Mouse (Mus musculus): Measurements from ENCODE around the gene Gfm2. TPM values are rescaled to one million over a fixed set of nuclear protein-coding genes. Genes with fewer than 3 reads are reported as not detected.

The Gfm2 gene
- polyA plus RNA-seq, 1 experiment from 2014 or later, result 39.9 TPM

DNA sequence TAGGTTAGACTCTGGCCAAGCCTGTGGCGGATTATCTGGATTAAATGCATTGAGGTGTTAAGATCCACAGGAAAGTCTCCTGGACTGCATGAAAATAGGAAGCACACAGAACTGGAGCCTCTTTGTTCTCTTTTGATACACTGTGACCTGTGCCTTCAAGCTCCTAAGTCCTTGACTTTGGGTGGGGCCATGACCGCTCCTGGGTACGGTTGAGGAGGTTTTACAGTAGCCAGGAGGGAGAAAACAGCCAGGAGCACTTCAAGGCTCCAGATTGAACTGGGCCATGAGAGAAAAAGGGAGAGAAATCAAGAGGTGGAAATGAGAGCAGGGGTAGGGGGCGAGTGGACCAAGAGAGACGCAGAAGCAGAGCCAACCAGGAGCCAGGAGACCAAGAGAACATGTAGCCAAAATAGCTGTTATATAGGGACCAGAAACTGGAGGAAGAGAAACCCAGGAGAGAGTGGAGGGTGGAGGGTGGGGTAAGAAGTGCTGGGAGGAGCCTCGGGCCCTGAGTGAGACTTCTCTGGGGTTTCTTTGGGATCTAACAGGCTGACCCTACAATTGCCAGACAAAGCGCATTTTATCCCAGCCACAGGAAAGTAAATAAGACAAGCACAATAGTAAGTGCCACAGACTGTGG, 69.9 kb downstream of the Gfm2 start:
- Histone ChIP-seq H3K4me3 (ENCODE audit: low read depth, low read length) (no peak overlapping the region), H3K36me3 (ENCODE audit: control insufficient read depth, insufficient read depth, low read length) (no peaks in the 10 kb centered on the region), H3K4me2 (ENCODE audit: low read depth, low read length, severe bottlenecking) (no peak overlapping the region), H3K27me3 (ENCODE audit: control insufficient read depth, insufficient read depth, low read length) (no peaks in the 10 kb centered on the region), H3K9ac (ENCODE audit: low read length) (no peak overlapping the region), H3K4me1 (replicated peaks; ENCODE audit: control insufficient read depth, insufficient read depth, low read length) (no peaks in the 10 kb centered on the region), H3K27ac (ENCODE audit: low read depth, low read length) (no peak overlapping the region), H3K9me3 (ENCODE audit: control insufficient read depth, low read length) (no peaks in the 10 kb centered on the region)
- DNase-seq (ENCODE audit: low spot score) (no peak), ATAC-seq (replicated peaks; ENCODE audit: low FRiP score) (no peak)
- 84% methylated on average over 7 of the region's 7 CpGs for WGBS

DNA sequence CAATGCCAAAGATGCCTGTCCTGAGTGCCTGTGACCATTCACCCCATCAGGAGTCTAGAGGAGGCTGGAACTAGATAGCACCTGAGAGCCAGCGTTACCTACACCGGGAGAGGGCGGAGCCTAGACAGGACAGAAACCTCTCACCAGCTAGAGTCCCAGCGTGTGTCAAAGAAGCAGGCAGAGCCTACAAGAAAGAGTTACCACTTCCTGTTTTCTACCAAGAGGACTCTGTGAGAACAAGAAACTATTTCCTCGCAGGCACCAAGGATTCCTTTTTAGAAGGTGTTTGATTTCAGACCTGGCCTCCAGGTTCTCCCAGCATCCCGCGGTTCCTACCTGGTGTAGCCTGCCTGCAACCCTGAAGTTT, 70.4 kb downstream of the Gfm2 start:
- Histone ChIP-seq H3K27ac (ENCODE audit: low read depth, low read length) (no peak overlapping the region), H3K9ac (ENCODE audit: low read length) (no peak overlapping the region), H3K27me3 (ENCODE audit: control insufficient read depth, insufficient read depth, low read length) (no peaks in the 10 kb centered on the region), H3K36me3 (ENCODE audit: control insufficient read depth, insufficient read depth, low read length) (no peaks in the 10 kb centered on the region), H3K4me1 (replicated peaks; ENCODE audit: control insufficient read depth, insufficient read depth, low read length) (no peaks in the 10 kb centered on the region), H3K9me3 (ENCODE audit: control insufficient read depth, low read length) (no peaks in the 10 kb centered on the region), H3K4me2 (ENCODE audit: low read depth, low read length, severe bottlenecking) (no peak overlapping the region), H3K4me3 (ENCODE audit: low read depth, low read length) (no peak overlapping the region)
- ATAC-seq (replicated peaks; ENCODE audit: low FRiP score) (no peak), DNase-seq (ENCODE audit: low spot score) (no peak)
- WGBS, result 63% methylated on average over 7 of the region's 7 CpGs

DNA sequence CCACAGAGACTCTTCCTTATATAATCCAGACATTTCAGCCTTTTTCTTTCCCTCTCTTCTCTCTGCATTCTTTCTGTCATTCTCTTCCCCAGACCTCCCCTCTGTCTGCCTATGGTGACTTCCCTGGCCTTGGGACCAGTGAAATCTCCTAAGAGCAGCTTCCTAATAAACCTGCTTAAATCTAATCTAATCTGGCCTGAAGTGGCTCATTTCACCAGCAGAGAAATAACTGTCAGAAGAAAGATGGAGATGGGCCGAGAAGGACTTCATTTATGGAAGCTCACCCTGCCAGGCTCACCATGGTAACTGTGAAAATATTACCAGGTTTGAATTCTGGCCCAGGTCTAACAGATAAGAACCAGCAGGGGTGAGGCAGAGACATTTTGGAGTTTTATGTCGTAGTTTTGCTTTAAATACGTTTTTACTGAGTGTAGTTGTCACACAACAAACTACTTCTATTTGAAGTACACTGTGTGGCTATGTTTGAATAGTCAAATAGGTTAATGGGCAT, 70.8 kb downstream of the Gfm2 start:
- H3K27me3 ChIP-seq (ENCODE audit: control insufficient read depth, insufficient read depth, low read length), result no peaks in the 10 kb centered on the region

DNA sequence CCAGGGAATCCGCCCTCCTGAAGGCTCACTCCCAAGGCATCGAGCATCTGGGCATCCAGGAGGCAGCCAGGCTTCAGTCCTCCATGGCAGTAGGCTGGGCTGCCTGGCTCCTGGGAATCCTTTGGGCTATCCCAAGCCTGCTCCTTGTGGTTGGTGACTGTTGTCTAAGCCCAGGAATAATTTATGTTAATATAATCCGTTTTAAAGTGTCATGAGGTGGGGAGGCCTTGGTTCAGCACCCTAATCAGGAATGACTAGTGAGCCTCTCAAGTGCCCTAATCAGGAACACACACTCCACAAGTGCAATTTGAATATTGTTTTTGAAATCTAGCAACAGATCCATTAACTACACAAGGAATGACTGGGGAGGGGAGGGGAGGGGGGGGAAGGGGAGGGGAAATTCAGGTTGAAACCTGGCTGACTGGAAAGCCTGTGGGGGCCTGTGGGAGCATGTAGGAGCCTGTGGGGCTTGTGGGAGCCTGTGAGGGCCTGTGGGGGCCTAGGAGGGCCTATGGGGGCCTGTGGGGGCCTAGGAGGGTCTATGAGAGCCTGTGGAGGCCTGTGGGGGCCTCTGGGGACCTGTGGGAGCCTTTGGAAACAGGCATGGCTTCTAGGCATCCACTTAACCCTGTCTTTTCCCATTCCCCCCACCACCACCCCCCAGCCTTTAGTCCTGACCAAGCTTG, 77.0 kb downstream of the Gfm2 start:
- no peaks in the 10 kb centered on the region for H3K36me3 ChIP-seq (ENCODE audit: control insufficient read depth, insufficient read depth, low read length)
- H3K9me3 ChIP-seq (ENCODE audit: control insufficient read depth, low read length), result no peaks in the 10 kb centered on the region
- H3K27ac ChIP-seq (ENCODE audit: low read depth, low read length), result no peak overlapping the region
- no peaks in the 10 kb centered on the region for H3K27me3 ChIP-seq (ENCODE audit: control insufficient read depth, insufficient read depth, low read length)
- peak; percentile 58 for ATAC-seq (replicated peaks; ENCODE audit: low FRiP score)
- peak; percentile 47 for DNase-seq (ENCODE audit: low spot score)
- H3K4me3 ChIP-seq (ENCODE audit: low read depth, low read length), result no peak overlapping the region
- WGBS, result 58% methylated on average over 3 of the region's 3 CpGs
- no peak overlapping the region for H3K4me2 ChIP-seq (ENCODE audit: low read depth, low read length, severe bottlenecking)
- H3K9ac ChIP-seq (ENCODE audit: low read length), result no peak overlapping the region
- H3K4me1 ChIP-seq (replicated peaks; ENCODE audit: control insufficient read depth, insufficient read depth, low read length), result peaks cover 4% of the 10 kb centered on the region; the same call in 1 of the 2 replicates

More for the DNA sequence above, 70.8 kb downstream of the Gfm2 start:
- ATAC-seq (replicated peaks; ENCODE audit: low FRiP score), result no peak
- H3K4me2 ChIP-seq (ENCODE audit: low read depth, low read length, severe bottlenecking), result no peak overlapping the region
- no peak overlapping the region for H3K27ac ChIP-seq (ENCODE audit: low read depth, low read length)
- H3K4me1 ChIP-seq (replicated peaks; ENCODE audit: control insufficient read depth, insufficient read depth, low read length), result no peaks in the 10 kb centered on the region
- WGBS, result 79% methylated on average over 3 of the region's 3 CpGs
- no peaks in the 10 kb centered on the region for H3K9me3 ChIP-seq (ENCODE audit: control insufficient read depth, low read length)
- H3K36me3 ChIP-seq (ENCODE audit: control insufficient read depth, insufficient read depth, low read length), result no peaks in the 10 kb centered on the region
- DNase-seq (ENCODE audit: low spot score), result no peak
- no peak overlapping the region for H3K4me3 ChIP-seq (ENCODE audit: low read depth, low read length)
- H3K9ac ChIP-seq (ENCODE audit: low read length), result no peak overlapping the region

- H3K4me3 ChIP-seq (ENCODE audit: low read depth, low read length), result no peak overlapping the region
- H3K9me3 ChIP-seq (ENCODE audit: control insufficient read depth, low read length), result no peaks in the 10 kb centered on the region
- peak; percentile 66; the same call in 1 of the 2 replicates for ATAC-seq (replicated peaks; ENCODE audit: low FRiP score)
- no peak overlapping the region for H3K27ac ChIP-seq (ENCODE audit: low read depth, low read length)
- 23% methylated on average over 4 of the region's 4 CpGs for WGBS
- H3K27me3 ChIP-seq (ENCODE audit: control insufficient read depth, insufficient read depth, low read length), result no peaks in the 10 kb centered on the region
- H3K9ac ChIP-seq (ENCODE audit: low read length), result no peak overlapping the region
- no peak overlapping the region for H3K4me2 ChIP-seq (ENCODE audit: low read depth, low read length, severe bottlenecking)
- H3K36me3 ChIP-seq (ENCODE audit: control insufficient read depth, insufficient read depth, low read length), result no peaks in the 10 kb centered on the region
- peaks cover 4% of the 10 kb centered on the region; the same call in 1 of the 2 replicates for H3K4me1 ChIP-seq (replicated peaks; ENCODE audit: control insufficient read depth, insufficient read depth, low read length)
- DNase-seq (ENCODE audit: low spot score), result peak; percentile 52
Measured at GRCm38 (mm10) chr13:97215563-97215962, 77.8 kb downstream of the Gfm2 start.

GRCm38 (mm10) chr13:97216196-97216595, 78.5 kb downstream of the Gfm2 start:
- no peak for DNase-seq (ENCODE audit: low spot score)

GRCm38 (mm10) chr13:97220022-97220421, 82.3 kb downstream of the Gfm2 start:
- Histone ChIP-seq H3K4me2 (ENCODE audit: low read depth, low read length, severe bottlenecking) (no peak overlapping the region), H3K9ac (ENCODE audit: low read length) (no peak overlapping the region), H3K36me3 (ENCODE audit: control insufficient read depth, insufficient read depth, low read length) (no peaks in the 10 kb centered on the region), H3K27ac (ENCODE audit: low read depth, low read length) (no peak overlapping the region), H3K27me3 (ENCODE audit: control insufficient read depth, insufficient read depth, low read length) (no peaks in the 10 kb centered on the region), H3K4me3 (ENCODE audit: low read depth, low read length) (no peak overlapping the region), H3K4me1 (replicated peaks; ENCODE audit: control insufficient read depth, insufficient read depth, low read length) (peaks cover 4% of the 10 kb centered on the region; the same call in 1 of the 2 replicates), H3K9me3 (ENCODE audit: control insufficient read depth, low read length) (no peaks in the 10 kb centered on the region)
- ATAC-seq (replicated peaks; ENCODE audit: low FRiP score), result no peak
- 91% methylated on average over 3 of the region's 3 CpGs for WGBS
- DNase-seq (ENCODE audit: low spot score), result no peak

More at GRCm38 (mm10) chr13:97216196-97216595, 78.5 kb downstream of the Gfm2 start:
- Histone ChIP-seq H3K4me1 (replicated peaks; ENCODE audit: control insufficient read depth, insufficient read depth, low read length) (peaks cover 4% of the 10 kb centered on the region; the same call in 1 of the 2 replicates), H3K4me3 (ENCODE audit: low read depth, low read length) (no peak overlapping the region), H3K36me3 (ENCODE audit: control insufficient read depth, insufficient read depth, low read length) (no peaks in the 10 kb centered on the region), H3K27me3 (ENCODE audit: control insufficient read depth, insufficient read depth, low read length) (no peaks in the 10 kb centered on the region), H3K27ac (ENCODE audit: low read depth, low read length) (no peak overlapping the region), H3K4me2 (ENCODE audit: low read depth, low read length, severe bottlenecking) (no peak overlapping the region), H3K9me3 (ENCODE audit: control insufficient read depth, low read length) (no peaks in the 10 kb centered on the region), H3K9ac (ENCODE audit: low read length) (no peak overlapping the region)
- WGBS, result 85% methylated on average over 5 of the region's 5 CpGs
- no peak for ATAC-seq (replicated peaks; ENCODE audit: low FRiP score)

DNA sequence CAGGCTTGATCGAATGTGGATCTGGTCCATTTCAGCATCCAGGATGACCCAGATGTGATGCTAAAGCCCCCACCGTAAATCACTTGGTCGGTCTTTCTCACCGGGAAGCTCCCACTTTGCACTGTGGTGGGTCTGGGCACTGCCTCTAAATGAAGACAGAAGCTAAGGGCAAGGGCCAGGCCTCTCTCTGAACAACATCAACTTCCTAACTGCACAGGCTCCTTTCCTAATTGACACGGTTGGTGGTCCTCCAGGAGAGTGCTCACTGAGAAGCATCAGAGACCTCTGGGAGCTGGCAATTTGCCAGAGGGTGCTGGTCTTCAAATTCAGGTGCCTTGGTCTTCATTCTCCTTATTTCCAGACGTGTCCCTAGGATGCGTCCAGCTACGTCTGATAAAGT, 86.1 kb downstream of the Gfm2 start:
- no peak for ATAC-seq (replicated peaks; ENCODE audit: low FRiP score)
- Histone ChIP-seq H3K4me1 (replicated peaks; ENCODE audit: control insufficient read depth, insufficient read depth, low read length) (no peaks in the 10 kb centered on the region; the same call in 1 of the 2 replicates), H3K4me2 (ENCODE audit: low read depth, low read length, severe bottlenecking) (no peak overlapping the region), H3K27ac (ENCODE audit: low read depth, low read length) (no peak overlapping the region), H3K4me3 (ENCODE audit: low read depth, low read length) (no peak overlapping the region), H3K36me3 (ENCODE audit: control insufficient read depth, insufficient read depth, low read length) (no peaks in the 10 kb centered on the region), H3K9me3 (ENCODE audit: control insufficient read depth, low read length) (no peaks in the 10 kb centered on the region), H3K27me3 (ENCODE audit: control insufficient read depth, insufficient read depth, low read length) (no peaks in the 10 kb centered on the region), H3K9ac (ENCODE audit: low read length) (no peak overlapping the region)
- 90% methylated on average over 8 of the region's 8 CpGs for WGBS
- DNase-seq (ENCODE audit: low spot score), result no peak

All from forebrain, embryonic 11.5 days (tissue).